Comparison of ENCODE assay signal across 8 mouse cellular contexts in the genomic region with DNA sequence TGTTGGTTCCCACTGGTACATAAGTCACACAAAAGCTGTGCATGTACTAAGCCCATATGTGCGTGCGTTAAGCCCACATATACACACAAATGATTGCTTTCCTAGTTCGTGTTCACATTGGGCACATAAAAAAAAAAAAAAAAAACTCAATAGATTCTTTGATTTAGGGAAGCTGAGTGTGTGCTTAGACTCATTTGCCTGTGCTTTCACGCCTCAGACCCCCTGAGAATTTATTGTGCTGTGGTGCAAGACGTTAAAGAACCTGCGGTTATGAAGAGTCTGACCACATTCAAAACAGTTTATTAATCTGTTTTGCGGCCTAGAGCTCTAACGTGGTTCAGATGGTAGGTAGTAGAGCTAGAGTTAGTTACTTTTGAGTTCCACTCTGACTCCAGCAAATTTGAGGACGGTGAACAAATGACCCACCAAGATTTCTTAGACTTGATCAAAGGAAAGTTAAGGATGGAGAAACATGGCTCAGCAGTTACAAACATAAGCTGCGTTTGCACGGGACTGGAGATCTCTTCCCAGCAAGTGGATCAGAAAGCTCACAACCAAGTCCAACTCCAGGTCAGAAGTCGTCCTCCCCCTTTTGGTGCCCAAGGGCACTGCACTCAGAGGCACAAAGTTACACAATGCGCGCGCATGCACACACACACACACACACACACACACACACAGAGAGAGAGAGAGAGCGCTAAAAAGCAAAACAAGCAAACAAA. TPM values are rescaled to one million over a fixed set of nuclear protein-coding genes. Genes with fewer than 3 reads are reported as not detected.
DNase-seq lines count a peak whose midpoint lies in the region; ATAC-seq and TF ChIP-seq lines count a peak whose summit lies in the region.

No protein-coding gene starts in this region.

- no peak for ATAC-seq in heart, embryonic 12.5 days (ENCODE audit: insufficient number of reproducible peaks, low FRiP score)
- ATAC-seq in forebrain, postnatal 0 days = no peak
- no peak for ATAC-seq in megakaryocyte progenitor cell, adult 5-6 weeks (replicated peaks; ENCODE audit: poor library complexity)

- peaks cover 69% of the 10 kb centered on the region for H3K79me2 ChIP-seq in macrophage (ENCODE audit: inconsistent target)

- H3K36me3 ChIP-seq in heart, embryonic 12.5 days = no peaks in the 10 kb centered on the region
- H3K36me3 ChIP-seq in ES-Bruce4 (ENCODE audit: control insufficient read depth, insufficient read depth, low read length, poor library complexity, severe bottlenecking) (no peaks in the 10 kb centered on the region), macrophage (ENCODE audit: inconsistent target) (no peaks in the 10 kb centered on the region; the same call in 1 of the 2 replicates)
- H3K36me3 ChIP-seq in forebrain, postnatal 0 days (ENCODE audit: insufficient read depth) = no peaks in the 10 kb centered on the region

- H3K27ac ChIP-seq in heart, embryonic 12.5 days (ENCODE audit: poor library complexity, severe bottlenecking) = no peak overlapping the region
- H3K27ac ChIP-seq in ES-Bruce4 (ENCODE audit: insufficient read depth, low read length) (no peak overlapping the region), macrophage (peak overlapping the region; percentile 75)
- H3K27ac ChIP-seq in forebrain, postnatal 0 days (ENCODE audit: low read depth, low read length) = no peak overlapping the region

- WGBS in heart, embryonic 12.5 days = 89% methylated on average over 16 of the region's 16 CpGs
- WGBS in forebrain, postnatal 0 days = 80% methylated on average over 16 of the region's 16 CpGs
- 61% methylated on average over 11 of the region's 16 CpGs for WGBS in macrophage (ENCODE audit: missing documents)

- H3K4me3 ChIP-seq in heart, embryonic 12.5 days = no peak overlapping the region
- H3K4me3 ChIP-seq in ES-Bruce4 (ENCODE audit: low read depth, low read length) (no peak overlapping the region), macrophage (ENCODE audit: inconsistent target) (no peak overlapping the region)
- H3K4me3 ChIP-seq in forebrain, postnatal 0 days (ENCODE audit: low read depth, low read length) = no peak overlapping the region

- H3K4me2 ChIP-seq in heart, embryonic 12.5 days = peak overlapping the region; percentile 99; the same call in 1 of the 2 replicates
- H3K4me2 ChIP-seq in forebrain, postnatal 0 days (ENCODE audit: low read depth) = peak overlapping the region; percentile 62; the same call in 1 of the 2 replicates

- DNase-seq in heart, adult 8-10 months (ENCODE audit: low spot score) = no peak
- DNase-seq in forebrain, postnatal 0 days = no peak
- DNase-seq in cerebellum, postnatal 25 days = no peak
- DNase-seq in kidney, postnatal 4 days = no peak

- TF ChIP-seq CTCF in ES-Bruce4 (IDR thresholded peaks at IDR 0.05; ENCODE audit: low read depth, low read length) = peak; percentile 38
- no peak; the same call in 1 of the 2 replicates for TF ChIP-seq CTCF in forebrain, postnatal 0 days (IDR thresholded peaks at IDR 0.05; ENCODE audit: low read depth)

- no peaks in the 10 kb centered on the region for H3K27me3 ChIP-seq in heart, embryonic 12.5 days (replicated peaks)
- H3K27me3 ChIP-seq in ES-Bruce4 (ENCODE audit: control insufficient read depth, insufficient read depth, low read length, poor library complexity, severe bottlenecking) = no peaks in the 10 kb centered on the region
- no peaks in the 10 kb centered on the region for H3K27me3 ChIP-seq in forebrain, postnatal 0 days (ENCODE audit: insufficient read depth, low read length)

- peaks cover 21% of the 10 kb centered on the region for H3K4me1 ChIP-seq in heart, embryonic 12.5 days (replicated peaks)
- H3K4me1 ChIP-seq in ES-Bruce4 (ENCODE audit: control insufficient read depth, insufficient read depth, low read length) = no peaks in the 10 kb centered on the region
- H3K4me1 ChIP-seq in forebrain, postnatal 0 days (ENCODE audit: insufficient read depth) = no peaks in the 10 kb centered on the region; the same call in 1 of the 2 replicates

- no peaks in the 10 kb centered on the region for H3K9me3 ChIP-seq in heart, embryonic 12.5 days (replicated peaks)
- no peaks in the 10 kb centered on the region for H3K9me3 ChIP-seq in ES-Bruce4 (replicated peaks; ENCODE audit: control insufficient read depth, insufficient read depth, low read length, poor library complexity, severe bottlenecking)
- H3K9me3 ChIP-seq in forebrain, postnatal 0 days (ENCODE audit: low read length) = no peaks in the 10 kb centered on the region

- TF ChIP-seq POLR2A in ES-Bruce4 (IDR thresholded peaks at IDR 0.05; ENCODE audit: insufficient read depth, low read length) = no peak

- H3K9ac ChIP-seq in heart, embryonic 12.5 days = 0 out of 2 replicates have a peak overlapping the region, but pooled peaks have one; percentile 62
- H3K9ac ChIP-seq in ES-Bruce4 (ENCODE audit: low read depth, poor library complexity, severe bottlenecking) = 0 out of 2 replicates have a peak overlapping the region, but pooled peaks have one; percentile 37
- H3K9ac ChIP-seq in forebrain, postnatal 0 days = no peak overlapping the region

- TF ChIP-seq EP300 in ES-Bruce4 (IDR thresholded peaks at IDR 0.05; ENCODE audit: insufficient read depth, low read depth, low read length) = no peak

RNA-seq across cellular contexts. Expression of a gene that starts 1.2 kb away (rescaled TPM):
- 5.3 and 6.3 TPM in 2 replicates for polyA plus RNA-seq in heart, embryonic 12.5 days (2016; fragmentation: Nextera tagmentation; extraction: Ambion mirVana)
- total RNA-seq in heart, adult 8-10 months (2022) = 10 to 100 TPM; 12.9 to 23.2 (median 16.2) TPM
- 35.5 and 36.7 TPM in 2 replicates for polyA plus RNA-seq in ES-Bruce4 (2011; ENCODE audit: insufficient read depth, insufficient read length, low read depth, missing spikeins)
- 31.2 and 37.7 TPM in 2 replicates for total RNA-seq in forebrain, postnatal 0 days (2014; rRNA removed)
- 3.1 and 5.1 TPM in 2 replicates for polyA plus RNA-seq in forebrain, postnatal 0 days (2015; fragmentation: Nextera tagmentation; extraction: Ambion mirVana)
- total RNA-seq in macrophage (2018; cell fraction: chromatin; rRNA removed) = 1,000 to 10,000 TPM in 9 of 26 experiments, 100 to 1,000 TPM in 17; 297 to 1,489 (median 906) TPM
- total RNA-seq in macrophage (2018; cell fraction: cytosol; rRNA removed) = 100 to 1,000 TPM; 110 to 449 (median 248) TPM
- total RNA-seq in macrophage (2018; cell fraction: nucleus; rRNA removed) = 1,000 to 10,000 TPM in 1 of 26 experiments, 100 to 1,000 TPM in 25; 324 to 1,078 (median 679) TPM
- polyA plus RNA-seq in macrophage (2018) = 87.1 to 150 TPM (median 126 TPM) in 3 replicates
- 8.0 and 11.2 TPM in 2 replicates for total RNA-seq in megakaryocyte progenitor cell, adult 5-6 weeks (2015)
- total RNA-seq in megakaryocyte progenitor cell, adult 5-6 weeks (2017) = 7.1 and 7.8 TPM in 2 replicates

RNA-seq across cellular contexts. Expression of a gene that starts 22.4 kb away (rescaled TPM):
- polyA plus RNA-seq in heart, embryonic 12.5 days (2016; fragmentation: Nextera tagmentation; extraction: Ambion mirVana) = 121 and 122 TPM in 2 replicates
- 10 to 100 TPM; 37.7 to 45.5 (median 41.7) TPM for total RNA-seq in heart, adult 8-10 months (2022)
- polyA plus RNA-seq in ES-Bruce4 (2011; ENCODE audit: insufficient read depth, insufficient read length, low read depth, missing spikeins) = 288 and 297 TPM in 2 replicates
- total RNA-seq in forebrain, postnatal 0 days (2014; rRNA removed) = 90.5 and 106 TPM in 2 replicates
- polyA plus RNA-seq in forebrain, postnatal 0 days (2015; fragmentation: Nextera tagmentation; extraction: Ambion mirVana) = 132 and 135 TPM in 2 replicates
- 100 to 1,000 TPM in 9 of 26 experiments, 10 to 100 TPM in 17; 63.0 to 144 (median 94.2) TPM for total RNA-seq in macrophage (2018; cell fraction: chromatin; rRNA removed)
- 10 to 100 TPM in 21 of 26 experiments, 1 to 10 TPM in 5; 7.4 to 21.1 (median 14.3) TPM for total RNA-seq in macrophage (2018; cell fraction: cytosol; rRNA removed)
- total RNA-seq in macrophage (2018; cell fraction: nucleus; rRNA removed) = 100 to 1,000 TPM in 5 of 26 experiments, 10 to 100 TPM in 21; 31.0 to 137 (median 61.1) TPM
- 25.8 to 37.9 TPM (median 37.4 TPM) in 3 replicates for polyA plus RNA-seq in macrophage (2018)
- total RNA-seq in megakaryocyte progenitor cell, adult 5-6 weeks (2015) = 216 and 234 TPM in 2 replicates
- 271 and 360 TPM in 2 replicates for total RNA-seq in megakaryocyte progenitor cell, adult 5-6 weeks (2017)
